Mouse (Mus musculus) embryo, embryonic 9.5 days (tissue): Measurements from ENCODE around the gene Hoxd8.

Source experiments
- DNase-seq: peaks from one replicate; pipeline ENCODE4 v3.0.0-alpha.2; 2017; ENCODE audit errors: extremely low spot score

Hoxd8 gene

GRCm38 (mm10) chr2:74735851-74736687 is 31.7 kb downstream of the Hoxd8 start:
- DNase-seq, result peak; percentile 81

- DNase-seq, result peak; percentile 55
Observed at GRCm38 (mm10) chr2:74736688-74737577, 32.5 kb downstream of the Hoxd8 start.

- DNase-seq, result peak; percentile 61
Observed at GRCm38 (mm10) chr2:74737578-74738070, 33.2 kb downstream of the Hoxd8 start.

GRCm38 (mm10) chr2:74738623-74739475 is 34.4 kb downstream of the Hoxd8 start:
- DNase-seq, result peak; percentile 72

- DNase-seq, result no peak
Observed at GRCm38 (mm10) chr2:74739476-74739800, 35.0 kb downstream of the Hoxd8 start.

- peak; percentile 37 for DNase-seq
Observed at GRCm38 (mm10) chr2:74739869-74740268, 35.5 kb downstream of the Hoxd8 start.

- DNase-seq, result peak; percentile 68
Observed at GRCm38 (mm10) chr2:74740311-74741091, 36.1 kb downstream of the Hoxd8 start.

- peak; percentile 76 for DNase-seq
Observed at GRCm38 (mm10) chr2:74741252-74741978, 37.0 kb downstream of the Hoxd8 start.

- DNase-seq, result peak; percentile 58
Observed at GRCm38 (mm10) chr2:74741979-74742277, 37.5 kb downstream of the Hoxd8 start.

GRCm38 (mm10) chr2:74745540-74746297 is 41.3 kb downstream of the Hoxd8 start:
- peak; percentile 74 for DNase-seq

GRCm38 (mm10) chr2:74746298-74746921 is 42.0 kb downstream of the Hoxd8 start:
- peak; percentile 57 for DNase-seq

- peak; percentile 68 for DNase-seq
Observed at GRCm38 (mm10) chr2:74747006-74747405, 42.6 kb downstream of the Hoxd8 start.

GRCm38 (mm10) chr2:74747661-74748141 is 43.3 kb downstream of the Hoxd8 start:
- DNase-seq, result peak; percentile 59

- peak; percentile 51 for DNase-seq
Observed at GRCm38 (mm10) chr2:74748436-74748995, 44.1 kb downstream of the Hoxd8 start.

- peak; percentile 88 for DNase-seq
Observed at GRCm38 (mm10) chr2:74749337-74750121, 45.1 kb downstream of the Hoxd8 start.

GRCm38 (mm10) chr2:74750731-74751250 is 46.4 kb downstream of the Hoxd8 start:
- DNase-seq, result peak; percentile 27

- DNase-seq, result peak; percentile 16
Observed at GRCm38 (mm10) chr2:74751861-74752260, 47.4 kb downstream of the Hoxd8 start.
